Mouse (Mus musculus) embryo, embryonic 11 days (tissue): ENCODE measurements at regions not wholly inside any gene's neighbourhood (a gene's known extent, or its start where the extent isn't known, plus 50 kb on each side); places are given as distances from the start of the nearest gene placed in this dataset.

Source experiments
- DNase-seq: peaks from one replicate; pipeline ENCODE4 v3.0.0-alpha.2; 2015

DNA sequence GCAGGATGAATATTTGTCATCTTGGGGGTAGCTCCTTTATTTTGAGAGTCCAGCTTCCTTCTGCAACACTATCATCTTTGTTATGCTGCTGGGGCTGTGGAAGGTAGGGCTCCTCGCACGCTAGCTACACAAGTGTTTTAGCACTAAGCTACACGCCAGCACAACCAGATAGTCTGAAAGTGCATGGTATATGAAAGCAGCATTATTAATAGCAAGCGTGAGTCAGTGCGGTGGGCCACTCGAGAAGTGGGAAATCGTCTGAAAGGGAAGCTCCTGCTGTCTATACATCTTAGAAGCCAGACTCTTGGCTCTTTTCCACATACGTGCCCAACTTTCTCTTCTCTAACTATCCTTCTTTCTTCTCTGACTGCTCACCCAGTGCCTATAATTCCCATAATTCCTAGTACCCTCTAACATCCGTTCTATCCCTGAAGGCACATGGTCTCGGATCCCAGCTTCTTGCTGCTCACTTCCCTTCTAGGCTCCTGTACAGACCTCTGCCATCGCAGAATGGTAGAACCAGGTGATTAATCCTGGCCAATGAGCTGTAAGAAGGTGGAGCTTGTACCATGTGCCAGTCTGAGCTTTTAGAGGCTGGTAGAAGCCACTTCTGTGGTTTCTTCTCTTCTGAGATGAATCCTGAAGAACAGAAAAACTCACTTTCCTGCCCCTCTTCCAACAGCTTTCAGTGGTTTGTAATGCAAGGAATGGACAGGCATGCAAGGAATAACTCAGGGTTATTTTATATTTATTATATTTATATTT is 55.5 kb downstream of the E030025P04Rik start:
- no peak for DNase-seq

DNA sequence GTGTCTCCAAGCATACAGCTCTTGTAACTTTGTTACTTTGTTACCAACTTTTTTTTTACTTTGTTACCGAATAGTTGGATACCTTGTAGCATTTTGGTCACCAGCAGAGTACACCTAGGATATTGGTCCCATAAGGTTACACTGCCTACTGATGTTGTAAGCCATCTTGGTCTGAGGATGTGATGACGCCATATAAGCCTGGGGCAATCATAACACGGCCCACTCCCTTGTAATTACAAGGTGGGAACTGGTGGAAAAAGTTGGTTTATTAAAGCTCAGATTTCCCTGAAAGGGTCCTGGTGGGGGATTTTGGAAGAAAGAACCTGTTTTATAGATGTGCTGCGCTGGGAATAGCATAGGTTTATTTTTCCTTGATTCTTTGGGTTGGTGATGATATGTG is 62.2 kb downstream of the E030025P04Rik start:
- DNase-seq, result no peak

GRCm38 (mm10) chr11:109081454-109081853 is 62.7 kb downstream of the E030025P04Rik start:
- peak; percentile 20 for DNase-seq

DNA sequence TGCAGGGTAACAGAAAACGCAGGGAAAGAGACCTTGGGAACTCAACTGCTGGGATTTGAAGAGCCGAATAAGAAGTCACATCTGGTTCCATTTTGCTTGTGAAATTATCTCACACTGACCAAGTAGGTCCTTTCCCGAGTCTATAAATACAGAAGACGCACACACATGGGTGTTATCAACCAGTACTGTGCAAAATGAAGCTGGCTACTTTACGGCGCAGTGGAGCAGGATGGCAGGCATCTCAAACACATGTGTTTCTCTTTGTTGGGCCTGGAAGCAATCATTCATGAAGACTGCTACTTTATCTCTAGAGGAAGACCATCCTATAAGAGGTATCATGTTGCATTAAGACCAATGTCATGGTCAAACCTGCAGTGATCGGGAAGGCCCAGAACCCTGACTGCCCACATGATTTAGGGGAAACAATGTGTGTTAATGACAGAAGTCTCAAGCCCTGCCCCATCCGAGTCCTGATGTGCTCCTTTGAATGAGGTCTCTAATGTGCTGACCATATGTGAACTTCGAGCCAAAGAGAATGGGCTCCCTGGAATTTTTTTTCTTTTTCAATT is 63.2 kb downstream of the E030025P04Rik start:
- peak; percentile 38 for DNase-seq

DNA sequence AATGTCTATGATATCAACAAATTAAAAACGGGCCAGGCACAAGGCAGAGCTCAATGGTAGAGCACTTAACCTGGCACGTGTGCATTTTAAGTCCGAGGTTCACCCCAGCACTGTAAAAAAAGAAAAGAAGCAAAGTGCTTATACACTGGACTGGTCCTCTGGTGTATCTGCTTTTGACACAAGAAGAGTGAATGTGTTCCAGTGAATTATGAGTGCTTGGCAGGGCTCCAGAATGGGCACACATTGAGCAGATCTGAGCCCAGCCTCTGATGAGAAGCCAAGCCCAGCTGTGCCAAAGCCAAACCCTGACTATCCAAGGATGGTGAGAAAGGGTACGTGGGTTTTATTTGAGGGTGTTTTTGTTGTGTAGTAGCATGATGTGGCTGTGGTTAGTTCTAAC is 64.7 kb downstream of the E030025P04Rik start:
- no peak for DNase-seq

- no peak for DNase-seq
Measured at GRCm38 (mm10) chr11:109076587-109077417, 67.4 kb downstream of the E030025P04Rik start.

GRCm38 (mm10) chr11:109071340-109071739 is 72.8 kb downstream of the E030025P04Rik start:
- DNase-seq, result no peak

DNA sequence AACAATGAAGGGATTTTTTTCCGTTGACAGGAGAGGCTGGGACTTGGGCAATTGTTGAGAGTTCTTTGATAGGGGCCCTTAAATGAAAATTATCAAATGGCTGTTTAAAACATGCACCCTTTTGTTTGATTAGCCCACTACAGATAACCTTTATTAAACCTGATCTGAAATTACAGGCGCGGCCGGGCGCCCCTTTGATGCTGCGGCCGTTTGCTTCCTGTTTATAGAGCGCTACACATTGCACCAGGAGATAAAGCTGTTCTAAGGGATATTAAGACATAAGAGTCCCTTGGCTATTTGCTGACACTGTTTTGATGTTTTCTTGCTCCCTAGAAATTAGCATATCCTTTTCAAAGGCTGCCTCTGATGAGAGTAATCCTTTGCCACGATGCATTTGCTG is 73.8 kb downstream of the E030025P04Rik start:
- no peak for DNase-seq

DNA sequence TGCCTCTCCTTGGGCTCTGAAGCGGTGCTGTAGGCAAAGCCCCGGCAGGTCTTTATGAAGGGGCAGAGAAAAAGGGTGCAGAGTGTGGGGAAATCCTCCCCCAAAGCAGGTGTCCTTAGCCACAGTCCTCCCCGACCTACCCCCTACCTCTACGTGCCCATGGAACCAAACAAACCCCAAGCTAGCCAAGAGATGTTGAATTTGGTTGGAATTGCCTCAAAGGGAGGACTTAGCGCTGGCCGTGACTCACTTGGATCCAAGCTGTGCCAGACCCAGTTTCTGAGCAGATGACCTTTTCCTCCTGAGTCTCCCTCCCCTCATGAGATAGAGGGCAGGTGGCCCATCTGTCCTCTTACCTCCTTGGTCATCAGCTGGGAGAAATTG is 74.9 kb downstream of the E030025P04Rik start:
- DNase-seq, result no peak

DNA sequence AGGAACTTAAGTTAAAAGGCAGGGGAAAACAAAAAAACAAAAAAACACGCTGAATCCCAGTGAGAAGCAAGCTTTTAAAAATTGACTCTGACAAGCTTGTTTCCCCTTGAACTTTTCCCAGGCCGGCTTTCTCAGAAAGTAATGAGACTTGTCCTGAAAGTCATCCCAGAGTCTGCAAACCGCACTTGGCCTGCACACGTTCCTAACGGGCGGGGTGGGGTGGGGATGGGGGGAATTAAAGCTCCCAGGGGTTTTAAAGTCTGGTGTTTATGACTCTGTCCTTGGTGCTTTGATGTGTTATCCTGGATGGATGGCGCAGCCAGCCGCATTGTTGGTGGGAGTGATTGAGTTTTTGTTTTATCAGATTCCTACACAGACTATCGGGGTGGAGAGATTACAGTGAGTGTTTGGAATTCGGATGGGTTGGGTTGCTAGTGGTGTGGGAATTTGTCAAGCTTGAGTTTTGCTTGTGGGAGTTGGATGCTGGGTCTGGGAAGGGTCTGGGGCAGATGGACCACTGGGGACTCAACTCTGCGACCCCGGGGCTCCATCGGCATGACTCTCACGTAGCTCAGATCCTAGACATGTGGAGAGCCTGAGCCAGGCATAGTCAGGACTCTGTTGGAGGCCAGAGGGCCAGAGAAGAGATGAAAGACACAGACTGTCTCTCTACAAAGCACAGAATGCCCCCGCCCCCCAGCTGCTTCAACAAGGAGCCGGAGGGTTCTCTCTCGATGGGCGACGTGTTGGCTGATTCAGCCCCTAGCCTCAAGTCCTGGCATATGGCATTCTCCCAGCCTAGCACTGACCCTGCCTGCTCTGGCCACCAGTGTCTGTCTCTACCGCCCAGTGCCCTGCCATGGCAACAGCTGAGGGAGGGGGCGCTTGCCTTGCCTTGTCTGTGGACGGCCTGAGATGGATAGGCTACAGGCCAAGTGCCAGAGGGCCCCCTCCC is 75.5 kb downstream of the E030025P04Rik start:
- DNase-seq, result peak; percentile 73

DNA sequence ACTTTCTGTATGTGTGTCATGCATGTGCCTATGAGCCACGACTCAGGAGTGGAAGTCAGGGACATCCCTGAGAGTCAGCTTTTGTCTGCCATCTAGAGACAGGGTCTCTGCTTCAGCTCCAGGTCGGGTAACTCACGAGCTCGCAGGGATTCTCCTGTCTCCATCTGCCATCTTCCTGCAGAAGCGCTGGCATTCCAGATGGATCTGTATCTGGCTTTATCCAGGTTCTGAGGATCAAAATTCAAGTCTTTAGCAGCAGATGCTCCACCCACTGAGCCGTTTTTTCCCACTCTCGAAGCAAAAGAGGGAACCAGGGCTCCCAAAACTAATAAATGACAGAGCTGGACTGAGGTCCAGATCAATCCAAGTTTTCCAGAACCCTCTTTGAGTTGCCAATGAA is 76.4 kb downstream of the E030025P04Rik start:
- no peak for DNase-seq

DNA sequence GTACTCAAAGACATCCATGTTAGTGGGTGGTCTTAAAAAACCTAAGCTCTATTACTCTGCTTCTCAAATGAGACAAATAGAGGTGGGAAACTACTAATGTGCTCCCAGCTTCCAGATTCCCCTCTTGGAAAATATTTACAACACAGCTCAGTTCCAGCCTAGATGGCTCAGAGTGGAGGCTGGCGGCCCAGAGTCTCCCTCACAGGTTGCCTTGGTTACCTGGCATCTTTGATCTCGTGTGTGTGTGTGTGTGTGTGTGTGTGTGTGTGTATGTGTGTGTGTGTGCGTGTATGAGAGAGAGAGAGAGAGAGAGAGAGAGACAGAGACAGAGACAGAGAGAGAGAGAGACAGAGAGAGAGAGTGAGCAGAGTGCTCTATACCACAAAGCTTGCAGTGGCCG is 82.2 kb downstream of the E030025P04Rik start:
- no peak for DNase-seq

DNA sequence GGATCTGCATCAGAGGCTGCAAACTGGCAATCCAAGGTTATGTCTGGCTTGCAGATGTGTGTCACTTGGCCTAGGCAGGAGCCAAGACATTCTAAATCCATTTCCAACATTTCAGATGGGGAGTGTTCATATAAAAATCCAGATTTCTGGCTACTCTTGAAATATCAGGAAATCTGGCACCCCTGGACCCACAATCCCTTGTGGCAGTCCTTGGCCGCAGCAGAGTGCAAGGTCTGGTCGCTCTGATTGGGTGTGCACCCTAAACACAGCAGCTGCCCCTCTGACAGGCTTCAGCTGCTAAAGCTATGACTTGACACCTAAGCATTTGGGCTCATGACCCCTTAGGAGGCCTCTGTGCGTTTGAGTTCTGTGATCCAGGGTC is 83.7 kb downstream of the E030025P04Rik start:
- no peak for DNase-seq

GRCm38 (mm10) chr11:109059863-109060526 is 84.2 kb downstream of the E030025P04Rik start:
- no peak for DNase-seq

- no peak for DNase-seq
Measured at GRCm38 (mm10) chr11:109058021-109058420, 86.1 kb downstream of the E030025P04Rik start.

- no peak for DNase-seq
Measured at GRCm38 (mm10) chr11:109048257-109049101, 95.7 kb downstream of the E030025P04Rik start.

- no peak for DNase-seq
Measured at GRCm38 (mm10) chr11:109047483-109048110, 96.6 kb downstream of the E030025P04Rik start.

DNA sequence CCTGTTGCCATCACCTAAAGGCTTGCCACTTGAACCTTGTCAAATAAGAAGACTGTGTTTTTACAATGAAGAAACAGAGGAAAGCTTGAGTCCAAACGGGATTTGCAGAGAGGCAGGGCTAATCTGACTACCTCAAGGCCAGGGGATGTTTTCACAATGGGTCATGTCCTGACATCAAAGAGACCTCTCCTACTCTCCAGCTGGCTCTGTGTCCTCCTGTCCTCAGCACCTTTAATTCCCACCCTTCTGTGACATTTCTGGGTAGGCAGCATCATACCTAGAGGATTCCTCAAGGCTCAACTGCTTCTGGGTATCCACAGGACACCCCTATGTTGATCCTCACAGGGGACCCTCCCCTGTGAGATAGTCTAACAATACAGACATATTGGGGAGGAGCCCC is 97.7 kb downstream of the E030025P04Rik start:
- DNase-seq, result no peak

DNA sequence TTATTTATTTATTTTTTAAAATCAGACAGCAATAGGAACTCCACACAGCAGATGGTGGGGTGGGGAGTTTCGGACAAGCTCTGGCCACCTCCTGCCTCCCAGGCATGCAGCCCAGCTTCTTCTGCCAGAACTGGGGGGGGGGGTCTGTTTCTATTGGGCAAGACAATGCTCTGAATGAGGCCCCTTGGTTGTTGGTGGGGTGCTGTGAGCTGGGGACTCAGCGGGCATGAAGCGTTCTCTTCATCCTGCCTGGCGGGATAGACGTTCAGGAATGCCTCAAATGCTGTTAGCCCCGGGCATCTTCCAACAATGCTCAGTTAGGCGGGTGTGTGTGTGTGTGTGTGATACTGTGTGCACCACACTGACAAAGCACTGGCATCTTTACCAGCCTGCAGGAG is 103.7 kb downstream of the E030025P04Rik start:
- no peak for DNase-seq

GRCm38 (mm10) chr11:109039792-109040518 is 104.2 kb downstream of the E030025P04Rik start:
- no peak for DNase-seq
